Mouse (Mus musculus) cerebellum, adult 2 months (tissue): ENCODE data around the gene Cacna1g.

ENCODE experiments used
- CTCF ChIP-seq: fragments of 200-500 bp; IDR thresholded peaks from 2 replicates; pipeline ENCODE4 v1.5.1; 2011; ENCODE audit warnings: low read depth, mild to moderate bottlenecking, control low read depth, low read length, moderate library complexity, borderline replicate concordance; ENCODE audit not compliant: insufficient read depth
- POLR2A ChIP-seq: fragments of 200-500 bp; IDR thresholded peaks from 2 replicates; pipeline ENCODE4 v1.6.1; 2011; ENCODE audit warnings: low read length, control low read depth, borderline replicate concordance; ENCODE audit not compliant: insufficient read depth

DNA sequence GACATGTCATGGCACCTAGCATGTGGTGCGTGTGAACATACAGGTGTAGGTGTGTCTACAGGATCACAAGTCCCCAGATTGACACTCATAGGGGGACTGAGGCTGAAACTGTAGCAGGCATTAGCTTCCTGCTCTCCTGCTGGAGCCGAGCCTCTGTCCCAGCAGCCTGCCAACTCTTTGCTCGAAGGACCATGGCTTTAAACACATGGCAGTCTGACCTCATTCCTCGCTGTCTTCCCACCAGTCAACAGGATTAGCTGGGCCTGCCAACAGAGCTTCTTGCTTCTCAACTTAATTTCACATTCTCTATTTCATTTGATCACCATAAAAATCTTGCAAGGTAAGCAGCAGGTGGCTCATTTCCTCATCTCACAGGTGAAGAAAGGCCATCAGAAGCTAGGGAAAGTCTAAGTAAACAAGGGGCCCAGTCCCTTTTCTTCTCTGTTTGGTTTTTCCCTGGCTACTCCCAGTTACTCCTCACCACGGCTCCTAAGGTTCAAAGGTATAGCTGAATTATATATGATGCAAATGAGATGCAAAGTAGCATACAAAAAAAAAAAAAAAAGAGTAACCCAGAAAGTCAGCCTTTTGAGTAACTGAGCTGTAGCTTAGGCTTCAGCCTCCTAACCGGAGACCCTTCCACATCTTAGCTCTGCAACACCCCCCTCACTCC, 84.1 kb downstream of the Cacna1g start:
- no peak for TF ChIP-seq POLR2A
- TF ChIP-seq CTCF = no peak
